ENCODE assay signal across 8 mouse cellular contexts in genomic region chr16:31507457-31507755, GRCm38 (mm10).
DNase-seq lines count a peak whose midpoint lies in the region; ATAC-seq lines count a peak whose summit lies in the region.

No protein-coding gene starts in this region.

- H3K4me1 ChIP-seq in kidney, embryonic 14.5 days (ENCODE audit: control insufficient read depth, insufficient read depth, low read length) = peaks cover 7% of the 10 kb centered on the region
- H3K4me1 ChIP-seq in liver, embryonic 13.5 days (replicated peaks) = peaks cover 38% of the 10 kb centered on the region

- no peak overlapping the region for H3K4me3 ChIP-seq in kidney, embryonic 14.5 days (ENCODE audit: low read length)
- no peak overlapping the region for H3K4me3 ChIP-seq in liver, embryonic 13.5 days (replicated peaks)

- WGBS in kidney, embryonic 14.5 days = 26% methylated on average over 6 of the region's 6 CpGs
- 12% methylated on average over 6 of the region's 6 CpGs for WGBS in liver, embryonic 13.5 days (ENCODE audit: insufficient replicate concordance)

- H3K27ac ChIP-seq in kidney, embryonic 14.5 days (ENCODE audit: low read depth, low read length) = no peak overlapping the region
- H3K27ac ChIP-seq in liver, embryonic 13.5 days = peak overlapping the region; percentile 58

- no peak overlapping the region for H3K9ac ChIP-seq in kidney, embryonic 14.5 days (ENCODE audit: low read depth, low read length)
- H3K9ac ChIP-seq in liver, embryonic 13.5 days = no peak overlapping the region

- DNase-seq in kidney, postnatal 14 days = no peak
- DNase-seq in MN1 (ENCODE audit: low spot score) = peak; percentile 56
- DNase-seq in embryo, embryonic 11 days = peak; percentile 59
- DNase-seq in liver, embryonic 13.5 days = peak; percentile 66
- no peak for DNase-seq in layer of hippocampus, adult 18-20 months (ENCODE audit: low spot score in 2 of 2)
- DNase-seq in cerebellum, postnatal 36 days = no peak

- 0 out of 2 replicates have a peak overlapping the region, but pooled peaks have one; percentile 6 for H3K4me2 ChIP-seq in kidney, embryonic 14.5 days (replicated peaks; ENCODE audit: low read depth, low read length)
- peak overlapping the region; percentile 55 for H3K4me2 ChIP-seq in liver, embryonic 13.5 days

- ATAC-seq in kidney, embryonic 14.5 days (ENCODE audit: low FRiP score, low TSS enrichment) = no peak
- peak; percentile 78 for ATAC-seq in liver, embryonic 13.5 days (ENCODE audit: low read depth)
- ATAC-seq in erythroid progenitor cell, adult 5-6 weeks (replicated peaks; ENCODE audit: low FRiP score, poor library complexity, severe bottlenecking) = no peak

- no peaks in the 10 kb centered on the region for H3K27me3 ChIP-seq in kidney, embryonic 14.5 days (ENCODE audit: control insufficient read depth, insufficient read depth, low read length)
- no peaks in the 10 kb centered on the region for H3K27me3 ChIP-seq in liver, embryonic 13.5 days

- H3K9me3 ChIP-seq in kidney, embryonic 14.5 days (ENCODE audit: control insufficient read depth, low read length) = 0 out of 2 replicates have a peak, but pooled peaks cover 3% of the 10 kb centered on the region
- H3K9me3 ChIP-seq in liver, embryonic 13.5 days (replicated peaks) = no peaks in the 10 kb centered on the region

- H3K36me3 ChIP-seq in kidney, embryonic 14.5 days (ENCODE audit: control insufficient read depth, insufficient read depth, low read length) = no peaks in the 10 kb centered on the region
- H3K36me3 ChIP-seq in liver, embryonic 13.5 days = no peaks in the 10 kb centered on the region

Comparison
In these comparisons a context has a peak if more than half of its experiments do, and no peak if none do; other contexts are left out.
1. DNase-seq: peak in MN1 (single experiment), embryo, embryonic 11 days (single experiment) and liver, embryonic 13.5 days (single experiment); none in kidney, postnatal 14 days (single experiment), layer of hippocampus, adult 18-20 months (0 of 2) and cerebellum, postnatal 36 days (0 of 2).